Mouse (Mus musculus) intestine, postnatal 0 days (tissue): ENCODE measurements around the gene Acer3. TPM values are rescaled to one million over a fixed set of nuclear protein-coding genes. Genes with fewer than 3 reads are reported as not detected.

ENCODE experiments used
- ATAC-seq: fragments of 200-750 bp; cut with Nextera tagmentation; 2 replicates; pipeline ENCODE4 v1.8.0; 2017; ENCODE audit warnings: mild to moderate bottlenecking, moderate TSS enrichment, moderate library complexity
- H3K27ac ChIP-seq: fragments of 300-500 bp; sonication (generic); 2 replicates; pipeline ENCODE4 v1.5.1; 2014; ENCODE audit warnings: mild to moderate bottlenecking, low read depth, low read length, moderate library complexity
- H3K27me3 ChIP-seq: fragments of 300-500 bp; sonication (generic); replicated peaks from 2 replicates; pipeline ENCODE4 v1.6.1; 2014; ENCODE audit warnings: low read length, mixed read lengths; ENCODE audit not compliant: control insufficient read depth, insufficient read depth
- H3K36me3 ChIP-seq: fragments of 300-500 bp; sonication (generic); 2 replicates; pipeline ENCODE4 v1.6.1; 2014; ENCODE audit warnings: mild to moderate bottlenecking, moderate library complexity; ENCODE audit not compliant: control insufficient read depth, insufficient read depth
- H3K4me1 ChIP-seq: fragments of 300-500 bp; sonication (generic); replicated peaks from 2 replicates; pipeline ENCODE4 v1.6.1; 2014; ENCODE audit warnings: antibody characterized with exemption, low read length, mixed read lengths; ENCODE audit not compliant: control insufficient read depth, insufficient read depth
- H3K4me2 ChIP-seq: fragments of 300-500 bp; sonication (generic); replicated peaks from 2 replicates; pipeline ENCODE4 v1.6.1; 2014; ENCODE audit warnings: low read depth, mild to moderate bottlenecking, moderate library complexity
- H3K4me3 ChIP-seq: fragments of 300-500 bp; sonication (generic); 2 replicates; pipeline ENCODE4 v1.5.1; 2014; ENCODE audit warnings: low read depth, low read length
- H3K9ac ChIP-seq: fragments of 300-500 bp; sonication (generic); 2 replicates; pipeline ENCODE4 v1.6.1; 2014; ENCODE audit warnings: mild to moderate bottlenecking, low read depth, low read length
- H3K9me3 ChIP-seq: fragments of 300-500 bp; sonication (generic); 2 replicates; pipeline ENCODE4 v1.6.1; 2016; ENCODE audit warnings: mixed run types; ENCODE audit not compliant: control insufficient read depth
- CTCF ChIP-seq: sonication (generic); IDR thresholded peaks from 2 replicates; pipeline ENCODE4 v1.5.1; 2016; ENCODE audit warnings: low read depth, mild to moderate bottlenecking, control low read depth, antibody characterized with exemption, moderate library complexity
- WGBS: fragments of 180-500 bp; shearing (Covaris S2); extraction: QIAGEN DNeasy Blood & Tissue Kit; methylation state at CpG from one replicate; pipeline ENCODE4 v1.1.7; 2014; 5-methylcytosine and 5-hydroxymethylcytosine counted together
- polyA plus RNA-seq: library from polyadenylated mRNA; unstranded; fragments of >200 nt; fragmentation: Nextera tagmentation; extraction: Ambion mirVana; gene quantifications from 2 replicates; pipeline ENCODE4 v1.2.1, GENCODE M21; 2015

Gene Acer3
- polyA plus RNA-seq, 1 experiment from 2014 or later = 9.7 TPM

DNA sequence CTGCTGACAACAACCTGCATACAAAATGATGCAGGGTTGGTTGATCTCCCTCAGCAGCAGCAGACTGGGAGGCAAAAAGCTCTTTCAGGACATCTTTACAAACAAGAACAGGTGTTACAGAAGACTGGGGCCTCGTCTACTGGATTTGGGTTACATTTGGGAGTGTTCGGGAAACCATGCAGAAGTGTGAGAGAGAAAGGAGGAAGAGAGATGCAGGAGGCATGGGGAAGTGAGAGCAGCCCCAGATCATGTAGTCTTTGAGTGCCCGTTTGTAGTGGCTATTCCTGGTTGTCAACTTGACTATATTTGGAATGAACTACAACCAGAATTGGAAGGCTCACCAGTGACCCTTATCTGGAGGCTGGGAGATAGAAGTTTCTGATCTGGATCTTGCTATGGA is 1.4 kb upstream of the Acer3 start:
- H3K36me3 ChIP-seq = no peaks in the 10 kb centered on the region
- no peak overlapping the region for H3K9ac ChIP-seq
- no peak for ATAC-seq
- H3K4me2 ChIP-seq = no peak overlapping the region
- H3K9me3 ChIP-seq = no peaks in the 10 kb centered on the region
- TF ChIP-seq CTCF = no peak
- 68% methylated on average over 3 of the region's 3 CpGs for WGBS
- no peaks in the 10 kb centered on the region for H3K4me1 ChIP-seq
- H3K27ac ChIP-seq = no peak overlapping the region
- no peaks in the 10 kb centered on the region for H3K27me3 ChIP-seq
- H3K4me3 ChIP-seq = no peak overlapping the region

DNA sequence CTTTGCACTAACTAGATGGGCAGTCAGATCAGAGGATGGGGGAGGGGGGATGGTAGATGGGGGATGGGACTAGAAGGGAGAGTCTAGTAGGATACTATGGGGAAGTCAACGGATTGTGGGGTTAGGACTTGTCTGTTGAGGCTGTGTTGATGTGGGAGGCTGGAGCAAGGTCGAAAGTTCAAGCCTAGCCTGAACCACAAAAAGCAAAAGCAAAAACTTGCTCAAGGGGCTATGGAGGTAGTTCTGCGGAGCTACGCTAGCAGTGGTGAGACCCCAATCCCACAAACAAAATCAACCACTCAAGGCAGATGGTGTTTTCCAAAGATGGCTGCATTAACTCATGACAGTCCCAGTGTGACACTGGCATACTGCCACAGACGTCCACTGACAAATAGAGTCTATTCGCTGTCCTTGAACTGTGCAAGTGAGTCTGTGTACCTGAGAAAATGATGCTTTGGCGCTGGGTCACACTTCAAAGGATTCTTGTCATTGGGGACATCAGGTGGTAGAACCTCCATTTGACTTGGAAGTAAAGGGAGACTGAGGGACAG is 927 bp downstream of the Acer3 start:
- no peak for TF ChIP-seq CTCF
- Histone ChIP-seq H3K27ac (no peak overlapping the region), H3K4me2 (no peak overlapping the region), H3K27me3 (no peaks in the 10 kb centered on the region), H3K4me3 (no peak overlapping the region), H3K9me3 (no peaks in the 10 kb centered on the region), H3K9ac (no peak overlapping the region), H3K36me3 (no peaks in the 10 kb centered on the region), H3K4me1 (no peaks in the 10 kb centered on the region)
- 86% methylated on average over 7 of the region's 7 CpGs for WGBS
- ATAC-seq = no peak

DNA sequence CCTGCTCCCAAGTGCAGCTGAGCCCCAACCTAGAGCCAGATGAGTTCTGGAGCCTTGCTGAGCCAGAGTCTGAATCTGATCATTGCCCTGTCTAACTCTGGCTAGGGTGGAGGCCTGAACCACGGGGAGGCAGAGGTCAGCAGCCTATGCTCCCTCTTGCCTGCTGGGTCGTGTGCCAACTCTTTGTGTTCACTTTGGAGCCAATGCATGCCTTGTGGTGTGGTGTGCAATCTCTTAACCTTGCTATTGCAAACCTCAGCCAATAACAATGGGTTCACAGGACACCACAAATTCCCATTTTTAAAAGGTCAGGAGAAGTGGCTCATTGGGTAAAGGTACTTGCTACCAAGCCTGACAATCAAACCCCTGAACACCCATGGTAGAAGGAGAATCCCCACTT is 4.4 kb downstream of the Acer3 start:
- Histone ChIP-seq H3K27me3 (no peaks in the 10 kb centered on the region), H3K9ac (no peak overlapping the region), H3K4me1 (no peaks in the 10 kb centered on the region), H3K4me3 (no peak overlapping the region), H3K9me3 (no peaks in the 10 kb centered on the region), H3K4me2 (no peak overlapping the region), H3K27ac (no peak overlapping the region), H3K36me3 (no peaks in the 10 kb centered on the region)
- ATAC-seq = no peak
- 51% methylated on average over 2 of the region's 2 CpGs for WGBS
- no peak for TF ChIP-seq CTCF

GRCm38 (mm10) chr7:98315087-98315486 is 5.9 kb downstream of the Acer3 start:
- peak; percentile 29; the same call in 1 of the 2 replicates for TF ChIP-seq CTCF
- Histone ChIP-seq H3K4me3 (no peak overlapping the region), H3K36me3 (no peaks in the 10 kb centered on the region), H3K9ac (no peak overlapping the region), H3K27me3 (no peaks in the 10 kb centered on the region), H3K27ac (no peak overlapping the region), H3K4me1 (no peaks in the 10 kb centered on the region), H3K9me3 (no peaks in the 10 kb centered on the region), H3K4me2 (no peak overlapping the region)
- 70% methylated on average over 2 of the region's 2 CpGs for WGBS
- ATAC-seq = no peak

GRCm38 (mm10) chr7:98312185-98312920 is 8.7 kb downstream of the Acer3 start:
- Histone ChIP-seq H3K4me3 (no peak overlapping the region), H3K9ac (no peak overlapping the region), H3K27me3 (no peaks in the 10 kb centered on the region), H3K4me2 (no peak overlapping the region), H3K27ac (no peak overlapping the region), H3K9me3 (no peaks in the 10 kb centered on the region), H3K4me1 (no peaks in the 10 kb centered on the region; the same call in 1 of the 2 replicates), H3K36me3 (no peaks in the 10 kb centered on the region)
- WGBS = 56% methylated on average over 4 of the region's 4 CpGs
- no peak for TF ChIP-seq CTCF
- no peak for ATAC-seq

DNA sequence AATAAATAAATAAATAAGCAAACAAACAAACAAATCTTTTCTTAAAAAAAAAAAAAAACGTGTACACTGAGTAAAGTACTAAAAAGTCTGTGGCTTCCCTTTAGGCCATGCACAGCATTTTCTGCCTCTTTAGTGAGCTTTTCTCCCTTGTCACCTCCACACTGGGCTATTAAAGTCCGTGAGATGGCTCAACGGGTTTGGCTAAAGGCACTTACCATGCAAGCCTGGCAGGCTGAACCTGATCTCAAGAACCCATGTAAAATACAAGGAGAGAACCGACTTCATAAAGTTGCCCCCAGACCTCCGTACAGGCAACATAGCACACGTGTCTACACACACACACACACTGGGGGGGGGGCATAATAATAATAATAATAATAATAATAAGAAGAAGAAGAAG is 10.7 kb downstream of the Acer3 start:
- Histone ChIP-seq H3K9me3 (no peaks in the 10 kb centered on the region), H3K27ac (no peak overlapping the region), H3K4me1 (no peaks in the 10 kb centered on the region; the same call in 1 of the 2 replicates), H3K36me3 (no peaks in the 10 kb centered on the region), H3K27me3 (no peaks in the 10 kb centered on the region), H3K4me2 (no peak overlapping the region), H3K4me3 (no peak overlapping the region), H3K9ac (no peak overlapping the region)
- no peak for TF ChIP-seq CTCF
- ATAC-seq = no peak
- WGBS = 63% methylated on average over 6 of the region's 6 CpGs
